Mouse (Mus musculus) layer of hippocampus, postnatal 25 days (tissue): ENCODE results near the gene Gpr107. TPM values are rescaled to one million over a fixed set of nuclear protein-coding genes. Genes with fewer than 3 reads are reported as not detected.

Experiments used
- DNase-seq, 2 experiments: peaks; one replicate each; pipeline ENCODE4 v3.0.0; 2022; ENCODE audit warnings: mixed read lengths in 2 of 2, low spot score in 1 of 2; ENCODE audit errors: extremely low spot score in 1 of 2
- total RNA-seq, 2 experiments: library from RNA; stranded (reverse); gene quantifications; 2 replicates each; pipeline ENCODE4 v1.2.3; 2021

The Gpr107 gene
- total RNA-seq, 2 experiments from 2014 or later, result 45.2 to 49.6 TPM

DNA sequence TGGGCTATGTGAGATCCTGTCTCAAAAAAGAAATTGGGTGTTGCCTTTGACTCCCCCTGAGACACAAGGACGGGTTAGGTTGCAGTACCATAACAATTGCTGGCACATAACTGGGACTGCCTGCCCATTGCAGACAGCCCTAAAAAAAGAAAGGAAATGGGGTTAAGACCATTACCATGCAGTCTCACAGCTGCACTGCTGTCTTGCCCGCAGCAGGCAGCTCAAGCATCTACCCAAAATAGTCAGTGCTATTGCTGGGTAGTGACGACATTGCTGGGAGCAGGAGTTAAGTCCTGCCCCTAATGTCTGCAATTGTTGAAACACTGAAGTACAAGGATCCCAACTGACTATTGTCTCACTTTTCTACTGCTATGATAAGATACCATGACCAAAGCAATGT, 37.5 kb downstream of the Gpr107 start:
- no peak for DNase-seq

DNA sequence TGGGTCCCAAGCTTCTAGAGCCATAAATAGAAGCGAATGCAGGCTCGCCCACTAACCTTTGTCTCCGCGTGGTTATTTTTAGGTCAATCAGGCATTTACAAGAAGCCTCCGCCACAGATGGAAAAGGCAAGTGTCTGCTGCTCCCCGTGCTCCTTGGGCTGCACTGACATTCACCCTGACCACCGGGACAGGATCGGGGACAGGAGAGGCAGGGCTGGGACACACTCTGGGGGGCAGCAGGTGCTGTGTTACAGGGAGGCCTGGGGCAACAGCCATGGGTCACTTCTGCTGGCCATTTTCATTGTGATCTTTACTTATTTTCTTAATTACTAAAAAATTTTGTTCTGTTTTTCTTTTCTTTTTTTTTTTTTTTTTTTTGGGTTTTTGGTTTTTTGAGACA, 39.6 kb downstream of the Gpr107 start:
- DNase-seq, result no peak

DNA sequence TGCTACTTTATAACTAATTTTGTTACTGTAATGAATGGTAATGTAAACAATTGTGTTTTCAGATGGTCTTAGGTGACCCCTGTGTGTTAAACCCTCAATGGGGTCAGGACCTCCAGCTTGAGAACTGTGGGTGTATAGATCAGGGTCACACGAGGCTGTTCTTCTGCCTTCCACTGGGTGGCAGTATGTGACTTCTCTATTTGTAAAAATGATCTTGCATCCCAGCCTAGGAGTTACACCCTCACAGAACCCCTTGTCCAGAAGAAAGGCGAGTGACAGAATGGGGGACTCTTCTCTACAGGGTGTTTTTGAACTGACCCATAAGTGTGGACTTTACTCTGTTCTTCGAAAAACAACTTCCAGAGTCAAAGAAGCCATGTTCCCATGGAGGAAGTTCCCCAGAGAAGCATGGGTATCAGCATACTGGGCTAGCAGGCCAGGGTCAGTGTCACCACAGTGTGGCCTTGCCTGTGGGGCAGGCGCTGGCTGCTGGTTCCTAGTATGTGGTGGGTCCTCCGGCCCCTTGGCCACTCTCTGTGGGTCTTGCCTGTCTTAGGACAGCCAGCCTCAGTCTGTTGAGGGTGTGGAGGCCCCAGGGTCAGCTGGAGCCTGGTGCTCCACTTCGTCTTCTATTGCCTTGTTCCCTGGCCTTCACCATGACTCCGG, 42.4 kb downstream of the Gpr107 start:
- peak in 1 of 2 experiments; percentile 38 for DNase-seq

DNA sequence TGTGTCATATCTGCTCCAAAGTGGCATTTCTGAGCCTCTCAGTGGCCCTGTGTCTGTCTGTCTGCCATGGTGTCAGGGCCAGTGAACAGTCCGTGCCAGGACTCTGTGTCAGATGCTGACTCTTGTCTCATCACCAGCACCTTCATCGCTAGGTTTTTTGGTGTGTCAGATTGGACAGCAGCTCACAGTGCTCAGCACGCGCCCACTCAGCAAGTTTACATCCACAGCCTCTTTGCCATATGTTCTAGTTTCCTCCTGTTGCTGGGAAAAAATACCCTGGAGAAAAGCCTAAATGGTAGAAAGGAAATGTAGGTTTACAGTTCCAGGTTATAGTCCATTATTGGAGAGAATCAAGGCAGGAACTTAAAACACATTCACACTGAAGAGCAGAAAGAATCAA, 46.5 kb downstream of the Gpr107 start:
- no peak for DNase-seq

DNA sequence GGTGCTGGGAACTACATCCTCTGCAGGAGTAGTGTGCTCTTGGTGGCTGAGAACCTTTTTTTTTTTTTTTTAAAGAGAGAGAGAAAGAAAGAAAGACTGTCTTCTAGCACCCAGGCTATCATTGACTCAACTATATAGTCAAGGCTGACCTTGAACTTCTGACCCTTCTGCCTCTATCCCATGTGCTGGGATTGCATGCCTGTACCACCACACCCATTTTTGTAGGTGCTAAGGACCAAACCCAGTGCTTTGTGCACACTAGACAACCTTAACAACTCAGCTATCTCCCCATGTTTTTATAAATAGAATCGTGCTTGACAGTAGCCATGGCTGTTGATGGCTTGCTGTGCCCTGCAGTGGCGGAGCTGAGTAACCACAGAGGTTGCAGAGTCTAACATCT, 47.9 kb downstream of the Gpr107 start:
- no peak for DNase-seq

DNA sequence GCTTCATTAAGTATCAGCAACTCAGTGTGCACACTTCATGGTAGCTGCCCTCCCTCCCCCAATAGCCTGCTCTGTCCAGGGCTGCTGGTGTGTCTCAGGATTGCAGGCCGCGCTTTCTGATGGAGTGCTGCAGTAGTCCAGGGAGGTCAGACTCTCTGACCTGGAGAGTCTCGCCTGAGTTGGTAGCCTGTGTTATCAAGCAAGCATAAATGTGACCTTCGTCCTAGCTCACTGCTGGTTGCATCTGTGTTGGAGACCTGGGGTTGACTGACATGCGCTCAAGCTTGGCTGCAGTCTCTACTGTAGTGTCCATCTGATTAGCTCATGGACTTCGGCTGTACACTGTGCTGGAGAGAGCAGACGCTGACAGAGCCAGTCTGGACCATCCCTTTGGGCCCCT, 49.7 kb downstream of the Gpr107 start:
- no peak for DNase-seq

DNA sequence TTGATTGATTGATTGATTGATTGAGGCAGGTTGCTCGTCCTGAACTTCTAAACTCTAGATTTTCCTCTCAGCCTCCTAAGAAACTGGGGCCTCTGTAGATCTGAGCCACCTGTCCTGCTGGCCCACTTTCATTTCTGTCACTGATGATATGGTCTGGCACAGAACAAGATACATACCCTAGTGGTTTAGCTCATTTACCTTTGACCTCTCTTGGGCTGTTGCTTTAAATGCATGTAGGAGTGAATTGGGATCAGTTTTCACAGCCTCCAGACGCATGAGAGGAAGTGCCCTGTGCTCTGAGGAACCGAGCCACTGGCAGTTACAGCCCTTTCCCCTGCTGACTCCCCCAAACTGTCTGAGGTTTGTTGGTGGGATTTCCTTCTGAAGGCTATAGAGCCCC, 50.2 kb downstream of the Gpr107 start:
- DNase-seq, result no peak

DNA sequence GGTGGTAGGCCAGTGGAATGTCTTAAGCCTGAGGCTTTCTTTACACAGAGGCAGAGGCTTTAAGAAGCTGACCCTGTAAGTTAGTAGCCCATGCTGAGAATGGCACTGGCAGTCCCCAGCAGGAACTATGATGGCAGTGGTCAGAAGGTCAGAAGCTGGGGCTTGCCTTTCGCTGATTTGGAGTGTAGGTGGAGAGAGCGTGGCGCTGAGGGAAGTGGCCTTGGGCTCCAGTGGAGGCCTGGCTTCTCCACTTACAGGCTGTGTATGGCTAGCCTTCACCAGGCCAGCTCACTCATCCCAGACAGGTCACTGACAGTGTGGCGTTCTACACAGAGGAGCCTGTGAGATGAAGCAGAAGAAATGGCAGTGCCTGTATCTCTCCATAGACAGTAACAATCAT, 50.8 kb downstream of the Gpr107 start:
- no peak for DNase-seq

DNA sequence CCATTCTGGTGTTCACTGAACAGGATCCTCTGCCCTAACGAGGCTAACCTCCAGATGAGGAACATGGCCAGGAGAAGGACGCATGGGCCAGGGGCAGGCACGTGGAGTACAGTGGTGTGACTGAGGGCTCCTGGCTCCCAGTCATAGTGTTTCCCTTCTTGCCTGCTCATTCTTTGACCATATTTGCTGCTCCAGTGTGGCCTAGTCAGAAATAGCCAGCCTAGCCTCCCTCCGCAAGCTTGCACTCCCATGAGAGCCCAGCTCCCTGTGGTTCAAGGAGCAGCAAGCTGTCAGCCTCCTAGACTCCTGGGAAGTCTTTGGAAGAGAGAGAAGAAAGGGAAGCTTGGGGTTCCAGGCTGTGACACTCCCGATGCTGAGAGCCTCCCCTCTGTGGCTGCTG, 52.6 kb downstream of the Gpr107 start:
- no peak for DNase-seq

DNA sequence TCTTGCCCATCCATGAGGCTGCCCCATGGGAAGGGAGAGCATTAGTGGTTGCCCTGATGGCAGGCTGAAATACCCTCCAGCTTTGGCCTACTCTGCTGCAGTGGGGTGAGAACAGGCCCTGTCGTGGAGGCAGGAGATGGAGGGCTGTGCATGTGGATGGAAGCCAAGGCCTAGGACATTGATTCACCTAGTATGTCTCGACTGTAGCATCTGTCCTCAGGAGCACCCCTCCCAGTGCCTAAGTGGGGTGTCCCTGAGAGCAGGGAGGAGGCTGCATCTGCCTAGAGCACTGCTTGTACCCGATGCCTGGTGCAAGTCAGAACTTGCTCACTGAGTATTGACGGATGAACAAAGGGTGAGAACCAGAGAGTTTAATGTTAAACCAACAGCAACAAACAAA, 54.1 kb downstream of the Gpr107 start:
- DNase-seq, result no peak

DNA sequence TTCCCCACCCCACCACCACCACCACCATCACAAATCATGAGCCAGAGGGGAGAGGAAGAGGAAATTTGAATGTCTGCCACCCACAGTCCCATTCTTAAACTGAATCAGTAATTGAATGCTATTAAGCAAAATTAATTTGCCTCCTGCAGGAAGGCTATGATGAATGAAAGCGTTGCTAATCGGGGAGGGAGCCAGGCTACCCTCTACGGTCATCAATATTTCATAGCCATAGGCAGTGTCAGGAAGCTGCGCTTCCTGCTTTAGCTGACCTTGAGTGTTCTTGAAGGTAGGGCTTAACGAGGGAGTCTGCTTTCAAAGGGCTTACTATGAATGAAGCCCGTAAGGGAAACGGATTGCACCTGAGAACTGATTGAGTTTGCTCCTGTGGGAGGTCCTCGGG, 54.8 kb downstream of the Gpr107 start:
- DNase-seq, result no peak

DNA sequence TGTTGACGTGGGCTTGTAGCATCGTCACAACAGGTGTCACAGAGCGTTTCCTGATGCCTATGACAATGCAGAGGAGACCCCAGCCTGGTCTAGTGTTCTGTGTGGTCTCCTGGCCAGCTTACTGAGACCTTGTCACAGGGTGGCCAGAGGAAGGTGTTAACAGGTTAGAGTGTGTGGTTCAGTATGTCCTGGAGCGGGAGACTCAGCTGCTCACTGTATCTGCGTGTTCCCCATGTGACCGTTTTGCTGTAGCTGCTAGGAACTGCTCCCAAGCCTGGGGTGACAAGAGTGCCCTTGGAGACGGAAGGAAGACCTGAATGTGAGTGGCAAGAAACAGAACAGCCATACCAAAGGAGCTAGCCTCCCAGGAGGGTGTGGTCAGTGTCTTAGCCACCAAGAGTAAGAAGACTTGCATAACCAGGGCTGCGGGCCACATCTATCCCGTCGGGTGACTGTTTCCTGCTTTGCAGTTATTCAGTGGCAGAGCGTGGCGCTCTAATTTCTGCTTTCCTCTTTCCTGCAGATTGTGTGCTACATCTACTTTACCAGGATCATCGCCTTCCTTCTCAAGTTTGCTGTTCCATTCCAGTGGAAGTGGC, 56.5 kb downstream of the Gpr107 start:
- DNase-seq, result no peak

DNA sequence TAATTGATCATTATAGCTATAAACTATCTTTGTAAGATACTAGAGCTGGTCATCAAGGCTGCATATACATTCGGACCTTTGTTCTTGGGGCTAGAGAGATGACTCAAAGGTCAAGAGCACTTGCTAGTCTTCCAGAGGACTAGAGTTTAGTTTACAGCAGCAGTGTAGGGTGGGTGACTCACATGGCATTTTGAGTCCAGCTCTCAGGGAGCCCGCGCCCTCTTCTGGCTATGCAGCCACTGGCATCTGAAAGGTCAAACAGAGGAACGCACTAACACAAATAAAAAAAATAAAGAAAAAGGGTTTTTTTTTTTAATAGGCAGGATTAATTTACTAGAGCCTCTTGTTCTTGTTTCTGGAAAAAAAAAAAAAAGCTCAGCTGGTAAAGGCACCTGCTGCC, 57.4 kb downstream of the Gpr107 start:
- no peak for DNase-seq

DNA sequence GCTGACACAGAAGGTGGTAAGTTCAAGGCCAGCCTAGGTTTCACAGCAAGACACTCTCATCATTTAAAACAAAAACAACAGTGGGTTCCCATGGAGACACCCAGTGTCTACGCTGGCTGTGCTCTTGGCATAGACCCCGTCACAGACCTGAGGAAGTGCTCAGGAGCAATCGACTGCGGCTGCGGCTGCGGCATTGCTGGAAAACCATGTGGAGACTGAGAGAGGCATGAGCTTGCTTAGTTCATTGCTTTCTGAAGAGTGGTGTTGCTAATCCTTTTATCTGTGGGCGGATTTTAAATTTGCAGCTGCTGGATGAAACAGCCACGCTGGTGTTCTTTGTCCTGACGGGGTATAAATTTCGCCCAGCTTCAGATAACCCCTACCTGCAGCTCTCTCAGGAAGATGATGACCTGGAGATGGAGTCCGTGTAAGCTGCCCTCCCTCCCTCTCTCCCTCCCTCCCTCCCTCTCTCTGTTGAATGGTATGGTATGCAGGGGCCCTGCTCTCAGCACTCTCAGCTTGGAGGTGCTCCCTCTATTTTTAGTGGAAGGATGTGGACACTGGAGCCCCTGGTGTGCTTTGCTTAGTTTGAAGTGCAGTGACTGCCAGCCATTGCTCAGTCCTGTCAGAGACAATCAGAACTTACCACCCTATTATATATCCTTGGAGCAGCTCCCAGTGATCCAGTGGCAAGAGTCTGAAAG, 58.2 kb downstream of the Gpr107 start:
- no peak for DNase-seq

DNA sequence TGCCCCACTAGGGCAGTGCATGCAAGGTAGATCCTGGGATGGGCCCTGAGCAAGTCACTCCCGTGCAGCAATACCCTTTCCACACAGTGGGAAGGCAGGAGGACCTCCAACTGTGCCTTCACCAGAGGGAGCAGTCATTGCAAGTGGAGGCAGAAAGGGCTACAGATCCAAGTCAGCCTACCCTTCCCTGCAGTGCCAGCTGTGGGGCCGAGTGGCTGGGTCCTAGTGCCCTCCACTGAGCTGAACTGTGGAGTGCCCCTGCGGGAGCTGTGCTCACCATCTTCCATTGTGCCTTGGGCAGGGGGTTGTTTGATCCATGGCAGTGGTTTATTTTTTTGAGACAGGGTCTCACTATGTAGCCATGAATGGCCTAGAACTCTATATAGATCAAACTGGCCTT, 59.1 kb downstream of the Gpr107 start:
- DNase-seq, result no peak

DNA sequence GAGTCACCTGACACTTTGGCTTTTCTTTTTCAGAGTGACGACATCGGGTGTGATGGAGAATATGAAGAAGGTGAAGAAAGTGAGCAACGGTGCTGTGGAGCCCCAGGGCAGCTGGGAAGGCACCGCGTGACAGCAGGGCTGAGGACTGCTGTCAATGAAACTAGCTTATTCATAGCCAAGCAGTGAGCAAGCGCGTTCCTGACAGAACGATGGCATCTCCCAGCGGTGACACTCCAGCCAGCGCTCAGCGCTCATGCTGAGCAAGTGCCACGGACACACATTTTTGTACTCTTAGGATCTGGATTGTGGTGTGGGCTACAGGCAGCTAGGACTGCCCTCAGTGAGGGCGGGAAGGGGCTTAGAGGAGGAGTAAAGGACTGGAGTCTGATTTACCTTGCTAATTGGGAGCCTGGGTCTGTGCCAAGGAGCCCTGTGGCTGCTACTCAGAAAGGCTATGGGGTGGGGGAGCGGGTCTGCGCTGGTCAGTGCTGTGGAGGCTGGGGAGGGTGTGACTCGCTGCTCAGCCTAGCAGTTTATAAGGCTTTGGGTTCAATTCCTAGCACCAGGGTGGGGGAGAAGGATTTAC, 62.2 kb downstream of the Gpr107 start:
- no peak for DNase-seq

DNA sequence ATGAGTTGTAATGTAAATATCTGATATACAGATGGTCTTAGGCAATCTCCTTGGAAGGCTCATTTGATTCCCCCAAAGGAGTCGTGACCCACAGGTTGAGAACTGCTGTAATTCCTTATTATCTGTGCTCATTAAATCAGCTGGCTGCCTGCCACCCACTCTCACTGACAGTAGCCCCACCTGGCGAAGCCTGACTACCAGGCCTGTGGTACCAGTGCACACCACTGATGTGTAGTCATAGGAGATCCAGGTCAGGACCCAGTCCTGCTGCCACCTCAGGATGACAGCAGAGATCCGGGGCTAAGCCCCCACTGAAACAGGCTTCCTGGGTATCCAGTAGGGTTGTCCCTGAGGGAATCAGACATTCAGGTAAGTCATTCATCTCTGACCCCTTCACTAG, 66.5 kb downstream of the Gpr107 start:
- DNase-seq, result no peak

DNA sequence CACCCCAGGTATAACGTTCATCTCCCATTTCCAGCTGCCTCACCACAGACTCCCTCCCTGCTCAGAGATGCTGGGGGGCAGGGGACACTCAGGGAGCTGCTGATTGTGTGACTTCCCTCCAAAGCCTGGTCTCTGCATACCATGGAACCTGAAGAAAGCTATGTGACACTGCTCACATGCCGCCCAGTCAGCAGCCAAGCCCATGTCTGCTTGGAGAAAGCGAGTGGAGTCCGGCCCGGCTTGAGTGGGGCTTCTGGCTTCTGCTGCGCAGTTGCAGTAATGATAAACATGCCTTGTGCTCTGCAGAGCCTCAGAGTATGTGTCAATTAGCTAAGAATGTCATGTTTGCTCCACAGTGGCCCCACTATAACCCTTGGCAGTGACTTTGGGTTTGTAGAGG, 67.4 kb downstream of the Gpr107 start:
- no peak for DNase-seq

DNA sequence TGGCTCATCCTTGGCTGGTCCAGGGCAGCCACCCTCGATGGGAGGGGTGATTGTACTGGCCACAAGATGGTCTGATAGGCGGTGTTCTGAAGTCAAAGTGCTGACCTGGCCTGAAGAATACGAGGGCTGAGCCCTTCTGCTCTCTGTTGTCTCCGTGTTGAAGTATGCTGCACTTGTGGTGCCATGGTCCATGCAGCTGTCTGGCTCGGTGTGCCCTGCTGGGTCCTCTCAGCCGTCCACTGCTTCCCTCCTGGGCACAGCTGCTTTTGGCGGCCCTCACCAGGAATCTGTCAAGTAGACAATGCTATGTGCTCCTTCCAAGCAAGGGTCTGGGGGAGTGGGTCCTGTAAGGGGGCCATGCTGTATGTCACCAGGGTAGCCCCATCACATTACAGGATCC, 68.7 kb downstream of the Gpr107 start:
- DNase-seq, result no peak

DNA sequence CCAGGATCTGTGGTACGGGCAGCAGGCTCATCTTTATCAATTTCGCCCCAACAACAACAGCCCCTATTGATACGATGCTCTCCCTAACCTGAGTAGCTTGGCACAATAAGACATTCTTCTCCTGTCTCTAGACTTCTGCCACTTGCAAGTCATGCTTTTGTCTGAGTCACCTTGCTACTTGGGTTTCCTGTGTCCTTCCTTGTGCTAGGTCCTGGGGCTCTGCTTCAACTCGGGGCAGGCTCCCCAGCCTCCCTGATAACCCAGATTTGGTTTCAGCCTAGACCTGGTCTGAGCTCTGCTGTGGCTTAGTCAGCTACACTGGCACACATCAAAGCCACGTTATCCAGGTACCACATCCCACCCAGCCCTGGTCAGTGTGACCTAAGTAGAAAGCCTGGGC, 69.5 kb downstream of the Gpr107 start:
- DNase-seq, result no peak

DNA sequence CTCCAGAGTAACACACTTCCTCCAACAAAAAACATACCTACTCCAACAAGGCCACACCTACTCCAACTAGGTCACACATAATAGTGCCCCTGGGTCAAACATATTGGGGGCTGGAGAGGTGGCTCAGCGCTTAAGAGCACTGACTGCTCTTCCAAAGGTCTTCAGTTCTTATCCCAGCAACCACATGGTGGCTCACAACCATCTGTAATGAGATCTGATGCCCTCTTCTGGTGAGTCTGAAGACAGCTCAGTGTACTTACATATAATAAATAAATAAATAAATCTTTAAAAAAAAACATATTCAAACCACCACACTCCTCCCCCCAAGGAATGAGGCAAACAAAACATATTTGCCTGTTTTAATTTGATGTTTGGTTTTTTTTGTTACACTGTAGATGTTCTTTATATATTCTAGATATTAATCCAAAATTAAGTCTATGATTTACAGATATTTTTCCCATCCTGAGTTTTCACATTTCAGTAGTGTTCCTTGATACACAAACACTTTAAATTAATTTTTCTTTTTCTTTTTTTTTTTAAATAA, 76.7 kb downstream of the Gpr107 start:
- DNase-seq, result no peak
